Mouse (Mus musculus) liver (tissue): ENCODE results near the gene Slc13a4.

Source experiments
- DNase-seq: peaks from one replicate; pipeline ENCODE4 v3.0.0-alpha.2; 2020; ENCODE audit warnings: mixed read lengths

Slc13a4 gene

GRCm38 (mm10) chr6:35298323-35298722, 9.6 kb downstream of the Slc13a4 start:
- DNase-seq = no peak

DNA sequence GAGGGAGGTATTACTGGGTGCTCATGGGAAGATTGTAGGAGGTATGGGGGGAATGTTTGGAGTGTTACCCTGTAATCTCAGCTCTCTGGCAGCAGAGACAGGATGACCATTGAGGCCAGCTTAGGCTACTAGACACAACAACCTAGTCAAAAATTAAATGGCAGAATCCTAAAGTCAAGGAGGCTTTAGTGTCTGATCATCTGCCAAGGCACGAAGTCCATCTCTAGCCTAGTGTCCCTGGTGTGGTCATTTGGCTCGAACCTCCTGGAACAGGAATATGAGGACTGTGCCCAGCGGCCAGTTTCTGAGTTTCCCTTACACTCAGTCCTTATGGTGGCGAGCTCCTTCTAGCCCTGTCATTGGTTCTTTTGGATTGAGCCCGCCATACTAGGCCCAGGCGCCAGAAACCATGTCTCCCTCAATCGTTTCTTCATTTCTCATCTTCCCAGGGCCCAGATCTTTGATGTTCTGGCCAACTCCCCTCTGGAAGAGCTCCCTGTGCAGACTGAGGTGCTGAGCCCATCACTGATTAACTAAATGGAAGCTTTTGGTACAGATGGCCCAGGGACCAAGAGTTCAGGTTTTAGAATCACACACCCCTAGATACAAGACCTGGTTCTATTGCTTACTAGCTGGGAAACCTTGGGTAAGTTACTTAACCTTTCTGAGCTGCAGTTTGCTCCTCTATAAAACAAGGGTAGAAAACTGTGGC, 10.3 kb downstream of the Slc13a4 start:
- DNase-seq = no peak

DNA sequence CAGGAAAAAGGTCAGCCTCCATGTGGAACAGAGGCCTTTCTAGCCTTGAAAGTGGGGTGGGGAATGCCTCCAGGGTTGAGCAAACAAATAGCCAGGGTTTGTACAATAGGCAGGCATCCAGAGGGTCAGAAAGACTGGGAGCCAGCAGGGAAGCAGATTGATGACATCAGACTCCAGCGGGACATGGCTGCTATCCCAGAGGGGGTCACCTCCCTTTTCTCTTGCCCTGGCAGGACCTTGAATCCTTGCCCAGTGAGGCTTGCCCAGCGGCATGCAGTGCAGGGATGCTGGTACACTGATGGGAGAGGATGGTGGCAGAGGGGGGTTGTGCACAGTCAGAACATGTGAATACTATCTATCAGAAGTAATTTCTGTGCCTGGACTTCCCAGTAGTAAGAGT, 10.9 kb downstream of the Slc13a4 start:
- DNase-seq = no peak

DNA sequence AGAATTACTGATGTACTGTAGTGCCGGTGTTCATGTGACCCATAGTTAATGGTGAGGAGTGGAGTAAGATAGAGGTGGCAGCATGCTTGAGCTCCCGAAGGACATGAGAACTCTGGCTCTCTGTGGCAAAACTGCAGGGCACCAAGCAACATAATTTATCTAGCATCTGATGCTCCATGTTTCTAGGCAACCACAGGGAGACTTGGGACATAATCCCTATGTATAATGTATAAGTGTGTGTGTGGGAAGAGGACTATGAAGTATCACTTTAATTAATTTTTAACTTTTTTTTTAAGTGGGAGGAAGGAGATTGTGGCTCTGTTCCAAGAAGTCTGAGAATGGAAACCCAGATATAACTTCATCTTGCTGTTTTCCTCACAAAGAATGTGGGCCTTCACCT, 13.0 kb downstream of the Slc13a4 start:
- no peak for DNase-seq

- DNase-seq = no peak
Measured at GRCm38 (mm10) chr6:35289676-35290075, 18.3 kb downstream of the Slc13a4 start.

- no peak for DNase-seq
Measured at GRCm38 (mm10) chr6:35288920-35289319, 19.0 kb downstream of the Slc13a4 start.

- DNase-seq = no peak
Measured at GRCm38 (mm10) chr6:35288114-35288761, 19.7 kb downstream of the Slc13a4 start.

DNA sequence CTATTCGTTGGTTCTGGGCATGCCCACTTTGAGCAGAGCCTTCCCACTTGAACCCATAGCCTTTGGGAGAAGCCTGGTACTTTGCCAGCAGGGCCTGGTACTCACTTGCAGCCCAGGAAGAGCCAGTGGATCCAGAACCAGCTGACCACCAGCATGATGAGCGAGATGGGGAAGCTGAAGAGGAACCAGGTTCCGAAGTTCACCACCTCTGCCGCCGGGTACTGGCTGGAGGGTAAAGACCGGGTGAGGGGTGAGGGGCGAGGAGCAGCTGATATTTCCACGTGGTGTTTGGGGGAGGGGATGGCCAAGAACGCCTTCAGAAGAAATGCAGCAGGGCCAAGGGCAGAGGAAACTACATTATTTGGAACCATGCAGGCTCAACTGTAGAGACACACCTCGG, 28.6 kb downstream of the Slc13a4 start:
- DNase-seq = no peak

GRCm38 (mm10) chr6:35277903-35278587, 29.9 kb downstream of the Slc13a4 start:
- no peak for DNase-seq

GRCm38 (mm10) chr6:35273391-35274082, 34.4 kb downstream of the Slc13a4 start:
- no peak for DNase-seq

DNA sequence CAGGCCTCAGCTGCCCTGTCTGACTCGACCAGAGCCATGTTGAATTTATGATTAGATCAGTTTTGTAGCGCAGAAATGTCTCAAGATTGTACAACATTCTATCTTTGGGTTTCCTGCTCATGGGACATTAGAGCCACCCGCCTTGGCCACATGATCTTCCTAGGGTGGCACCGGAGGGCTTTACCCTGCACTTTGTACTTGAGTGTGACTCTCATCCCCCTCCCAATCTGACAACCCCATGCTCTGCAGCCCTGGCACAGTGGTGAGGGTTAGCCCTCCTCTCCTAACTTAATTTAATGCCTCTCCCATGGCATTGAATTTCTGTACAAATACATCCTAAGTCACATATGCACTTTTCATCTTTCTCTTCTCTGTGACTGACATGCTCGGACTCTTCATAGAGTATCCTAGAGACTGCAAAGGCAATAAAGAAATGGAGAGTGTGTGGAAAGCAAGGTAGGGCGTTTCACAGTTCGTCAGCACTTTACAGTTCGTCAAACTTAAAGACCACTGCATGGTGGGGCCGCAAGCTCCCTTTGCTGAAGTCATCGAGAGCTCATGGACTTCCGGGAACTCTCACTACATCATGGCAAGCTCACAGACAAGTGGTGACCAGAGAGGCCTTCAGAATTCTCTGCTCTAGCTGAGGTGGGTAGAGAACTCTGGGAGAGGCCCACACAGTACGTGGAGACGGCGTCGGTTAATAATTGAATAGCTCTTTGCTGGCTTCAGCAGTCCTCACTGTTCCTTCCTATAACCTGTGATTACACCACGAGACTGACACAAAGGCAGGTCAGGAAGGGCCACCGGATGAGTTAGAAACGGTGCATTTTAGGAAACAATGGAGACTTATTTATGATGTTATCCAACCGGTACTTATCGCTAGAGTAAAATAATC, 35.8 kb downstream of the Slc13a4 start:
- no peak for DNase-seq

- no peak for DNase-seq
Measured at GRCm38 (mm10) chr6:35271094-35271855, 36.7 kb downstream of the Slc13a4 start.

GRCm38 (mm10) chr6:35269643-35270042, 38.3 kb downstream of the Slc13a4 start:
- peak; percentile 35 for DNase-seq

- no peak for DNase-seq
Measured at GRCm38 (mm10) chr6:35268711-35269110, 39.2 kb downstream of the Slc13a4 start.

DNA sequence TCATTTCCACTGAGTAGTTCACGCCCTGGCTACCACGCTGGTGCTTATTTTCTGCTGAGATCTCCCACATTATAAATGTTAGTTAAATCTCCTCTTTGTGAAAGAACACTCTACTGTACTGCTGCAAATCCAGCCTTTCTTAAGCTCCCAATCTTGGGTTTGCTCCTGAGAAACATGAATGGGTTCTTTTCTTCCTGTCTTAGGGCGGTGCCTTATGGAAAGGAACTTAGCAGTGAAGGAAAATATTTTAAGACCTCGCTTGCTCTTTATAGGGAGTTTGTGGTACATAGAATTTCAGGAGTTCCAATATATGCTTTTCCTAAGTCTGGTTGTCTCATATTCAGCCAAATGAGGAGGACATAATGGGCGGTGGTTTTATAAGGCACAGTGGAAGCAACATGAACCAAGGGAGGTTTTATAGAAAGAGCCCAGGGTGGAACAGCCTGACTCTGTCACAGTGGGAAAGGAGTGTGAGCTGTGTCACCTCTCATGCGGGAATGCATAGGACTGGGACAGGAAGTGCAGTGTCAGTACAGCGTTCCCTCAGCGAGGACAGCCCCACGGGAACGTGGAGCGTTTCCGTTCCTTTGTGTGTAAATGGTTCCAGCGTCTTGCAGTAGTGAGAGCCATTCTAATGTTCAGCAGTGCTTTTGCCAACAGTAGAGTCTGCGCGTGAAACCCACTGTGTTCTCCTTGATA, 42.2 kb downstream of the Slc13a4 start:
- DNase-seq = no peak

DNA sequence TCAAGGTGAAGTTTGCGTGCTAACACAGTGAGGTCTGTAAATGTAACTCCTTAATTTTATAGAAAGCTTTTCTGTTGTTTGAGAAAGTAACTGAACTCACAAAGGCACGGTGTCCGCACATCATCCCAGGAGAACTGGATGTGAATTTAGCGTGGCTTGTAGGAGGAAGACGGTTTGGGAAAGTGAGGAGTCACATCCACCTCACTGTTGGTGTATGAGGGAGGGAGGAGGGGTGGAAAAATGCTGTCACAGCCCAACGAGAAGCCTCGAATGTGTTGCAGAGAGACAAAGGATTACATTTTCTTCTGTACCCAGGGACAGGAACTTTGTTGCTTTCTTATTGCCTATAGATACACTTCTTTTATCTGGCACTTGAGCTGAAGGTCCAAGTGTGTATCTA, 47.4 kb downstream of the Slc13a4 start:
- DNase-seq = no peak

GRCm38 (mm10) chr6:35259526-35259925, 48.4 kb downstream of the Slc13a4 start:
- DNase-seq = no peak

DNA sequence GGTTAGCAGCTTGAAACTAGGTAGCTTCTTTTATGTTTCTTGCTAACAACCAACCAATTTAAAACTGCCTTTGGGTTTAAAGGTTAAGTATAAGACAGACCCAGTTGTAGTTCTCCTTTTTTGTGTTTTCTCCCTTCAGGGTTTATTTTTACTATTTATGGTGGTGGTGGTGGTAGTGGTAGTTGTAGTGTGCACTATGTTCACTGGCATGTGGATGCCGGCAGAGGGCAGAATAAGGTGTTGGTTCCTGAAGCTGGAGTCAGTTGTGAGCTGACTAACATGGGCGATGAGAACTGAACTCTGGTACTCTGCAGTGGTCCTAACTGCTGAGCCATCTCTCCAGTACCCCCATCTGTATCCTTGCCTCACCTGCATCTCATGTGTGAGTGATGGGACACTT, 49.0 kb downstream of the Slc13a4 start:
- no peak for DNase-seq

DNA sequence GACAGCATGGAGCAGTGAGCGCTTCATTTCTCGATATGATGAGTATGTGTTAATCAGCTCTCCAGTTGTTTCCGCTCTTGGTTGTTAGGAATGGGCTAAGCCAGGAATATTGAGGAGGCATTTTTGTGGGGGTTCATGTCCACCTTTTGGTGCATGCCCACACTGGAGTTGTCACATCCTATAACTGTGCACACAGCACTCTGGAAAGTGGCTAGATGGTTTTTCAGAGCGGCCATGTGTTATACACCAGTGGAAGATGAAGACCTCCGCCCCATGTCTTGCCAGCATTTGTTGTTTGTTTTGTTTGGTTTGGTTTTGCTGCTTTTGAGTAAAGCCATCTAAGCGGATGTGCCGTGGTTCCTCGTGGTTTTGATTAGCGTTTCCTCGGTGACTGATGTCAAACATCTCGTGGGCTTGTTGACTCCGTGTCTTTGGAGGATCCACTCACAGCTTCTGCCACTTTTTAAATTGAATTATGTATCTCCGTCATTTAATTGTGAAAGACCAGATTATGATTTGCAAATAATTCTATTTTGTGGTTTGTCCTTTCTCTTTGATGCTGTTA, 50.2 kb downstream of the Slc13a4 start:
- DNase-seq = no peak

DNA sequence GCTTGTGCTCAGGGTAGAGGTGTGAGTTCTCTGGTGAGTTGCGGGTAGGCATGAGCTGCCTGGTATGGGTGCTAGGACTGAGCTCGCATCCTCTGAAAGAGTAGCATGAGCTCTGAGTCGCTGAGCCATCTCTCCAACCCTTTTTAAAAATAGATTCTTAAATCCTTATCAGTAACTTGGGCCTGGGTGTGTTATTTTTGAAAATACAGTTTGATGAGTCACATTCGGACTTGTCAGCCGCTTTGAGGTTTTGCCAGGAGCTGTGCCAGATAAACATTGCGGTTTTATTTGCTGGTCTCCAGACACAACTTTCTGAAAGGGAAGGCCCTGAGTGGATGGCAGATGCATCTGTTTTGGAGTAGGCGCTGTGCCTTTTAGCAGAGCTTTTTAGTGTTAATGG, 51.2 kb downstream of the Slc13a4 start:
- peak; percentile 82 for DNase-seq

DNA sequence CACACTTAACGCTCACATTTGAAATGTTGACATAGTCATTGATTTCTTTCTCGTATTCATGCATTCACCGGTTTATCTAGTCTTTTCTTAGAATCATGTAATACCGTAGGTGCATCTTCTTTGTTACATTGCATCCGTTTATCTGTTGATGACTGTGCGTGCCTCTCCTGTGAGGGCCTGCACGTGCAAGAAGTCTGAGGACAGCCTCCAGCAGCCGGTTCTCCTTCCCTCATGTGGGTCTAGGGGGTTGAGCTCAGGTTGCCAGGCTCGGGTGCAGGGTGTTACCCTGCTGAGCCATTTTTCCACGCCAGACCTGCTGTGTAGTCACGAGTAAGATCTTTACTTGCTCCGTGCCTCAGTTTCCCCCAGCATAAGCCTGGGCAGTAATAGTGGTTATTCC, 52.9 kb downstream of the Slc13a4 start:
- peak; percentile 68 for DNase-seq
